Mouse (Mus musculus) neural tube, embryonic 11.5 days (tissue): Measurements from ENCODE around the gene Arhgap20. TPM values are rescaled to one million over a fixed set of nuclear protein-coding genes. Genes with fewer than 3 reads are reported as not detected.

Experiments
- ATAC-seq: fragments of 200-750 bp; cut with Nextera tagmentation; 2 replicates; pipeline ENCODE4 v1.8.0; 2017; ENCODE audit warnings: moderate number of reproducible peaks, mild to moderate bottlenecking, moderate TSS enrichment, moderate library complexity; ENCODE audit not compliant: insufficient read depth, low FRiP score, low TSS enrichment
- DNase-seq: peaks from one replicate; pipeline ENCODE4 v3.0.0-alpha.2; 2015; ENCODE audit warnings: low spot score
- H3K27ac ChIP-seq: fragments of 300-500 bp; sonication (generic); 2 replicates; pipeline ENCODE4 v1.5.1; 2014; ENCODE audit warnings: low read depth, mild to moderate bottlenecking, low read length
- H3K27me3 ChIP-seq: fragments of 300-500 bp; sonication (generic); 2 replicates; pipeline ENCODE4 v1.6.1; 2014; ENCODE audit warnings: mild to moderate bottlenecking, low read length, mixed read lengths; ENCODE audit not compliant: control insufficient read depth, insufficient read depth
- H3K36me3 ChIP-seq: fragments of 300-500 bp; sonication (generic); 2 replicates; pipeline ENCODE4 v1.6.1; 2014; ENCODE audit warnings: mild to moderate bottlenecking, low read length, moderate library complexity, mixed read lengths; ENCODE audit not compliant: control insufficient read depth, insufficient read depth
- H3K4me1 ChIP-seq: fragments of 300-500 bp; sonication (generic); 2 replicates; pipeline ENCODE4 v1.6.1; 2014; ENCODE audit warnings: low read length, mixed read lengths; ENCODE audit not compliant: control insufficient read depth, insufficient read depth
- H3K4me2 ChIP-seq: fragments of 300-500 bp; sonication (generic); 2 replicates; pipeline ENCODE4 v1.6.1; 2014; ENCODE audit warnings: low read depth, mild to moderate bottlenecking, moderate library complexity
- H3K4me3 ChIP-seq: fragments of 300-500 bp; sonication (generic); 2 replicates; pipeline ENCODE4 v1.5.1; 2014; ENCODE audit warnings: low read depth, low read length
- H3K9ac ChIP-seq: fragments of 300-500 bp; sonication (generic); 2 replicates; pipeline ENCODE4 v1.6.1; 2014; ENCODE audit warnings: mild to moderate bottlenecking, low read length
- H3K9me3 ChIP-seq: fragments of 300-500 bp; sonication (generic); 2 replicates; pipeline ENCODE4 v1.6.1; 2016; ENCODE audit warnings: low read length; ENCODE audit not compliant: control insufficient read depth
- WGBS: fragments of 180-500 bp; shearing (Covaris S2); extraction: QIAGEN DNeasy Blood & Tissue Kit; methylation state at CpG from one replicate; pipeline ENCODE4 v1.1.7; 2014; 5-methylcytosine and 5-hydroxymethylcytosine counted together
- polyA plus RNA-seq: library from polyadenylated mRNA; unstranded; fragments of >200 nt; fragmentation: Nextera tagmentation; extraction: Ambion mirVana; gene quantifications from 2 replicates; pipeline ENCODE4 v1.2.1, GENCODE M21; 2014

Arhgap20 gene
- polyA plus RNA-seq = 7.1 and 7.7 TPM in 2 replicates

DNA sequence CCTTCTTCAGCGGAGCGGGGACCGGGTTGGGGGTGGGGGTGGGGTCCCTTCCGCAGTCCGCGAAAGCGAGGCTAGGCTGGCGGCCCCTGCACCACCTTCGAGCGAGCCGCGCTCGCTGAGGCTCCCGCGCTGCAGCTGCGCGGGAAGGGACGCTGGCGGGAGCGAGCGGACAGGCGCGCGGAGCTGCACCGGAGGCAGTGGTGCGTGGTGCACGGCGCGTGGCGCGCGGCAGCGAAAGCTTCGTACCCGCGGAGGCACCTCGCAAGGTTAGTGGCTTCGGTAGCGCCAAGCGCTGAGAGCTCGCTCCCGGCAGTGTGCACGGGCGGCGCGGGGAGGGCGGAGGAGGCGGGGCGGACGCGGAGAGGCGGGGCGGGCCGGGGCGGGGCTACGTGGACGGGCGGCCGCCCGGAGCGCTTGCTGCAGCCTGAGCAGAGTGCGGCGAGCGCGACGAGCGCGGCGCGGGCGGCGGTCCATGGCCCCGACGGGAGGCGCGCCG lies at the start of gene Arhgap20:
Arhgap20 (plus strand) TSS at position 417 of the 496 bp plus-strand sequence.
- Histone ChIP-seq H3K4me2 (peak within 1 kb of the TSS; percentile 74), H3K9me3 (no peaks in the 10 kb centered on the region), H3K27me3 (peaks cover 5% of the 10 kb centered on the region; the same call in 1 of the 2 replicates), H3K4me3 (peak within 1 kb of the TSS; percentile 67), H3K4me1 (peaks cover 4% of the 10 kb centered on the region; the same call in 1 of the 2 replicates), H3K9ac (peak within 1 kb of the TSS; percentile 65), H3K27ac (peak within 1 kb of the TSS; percentile 61), H3K36me3 (no peaks in the 10 kb centered on the region)
- DNase-seq (peak; percentile 83), ATAC-seq (peak; percentile 89)
- under 1% methylated on average over 37 of the region's 77 CpGs for WGBS

DNA sequence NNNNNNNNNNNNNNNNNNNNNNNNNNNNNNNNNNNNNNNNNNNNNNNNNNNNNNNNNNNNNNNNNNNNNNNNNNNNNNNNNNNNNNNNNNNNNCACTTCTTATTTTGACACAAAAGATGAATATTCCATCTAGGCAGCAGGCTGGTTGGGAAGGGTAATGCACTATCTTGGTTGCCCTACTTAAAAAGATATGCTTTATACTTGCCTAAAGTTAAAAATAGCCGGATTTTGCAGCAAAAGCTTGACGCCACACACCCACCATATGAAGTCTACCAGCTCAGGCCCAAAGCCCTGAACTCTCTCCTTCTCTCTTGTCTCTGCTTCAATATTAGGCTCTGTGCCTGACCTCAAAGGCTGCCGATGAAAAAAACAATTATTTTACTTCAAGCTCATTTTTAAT lies 46.3 kb upstream of the Arhgap20 start:
- Histone ChIP-seq H3K27me3 (no peaks in the 10 kb centered on the region), H3K4me1 (no peaks in the 10 kb centered on the region), H3K9ac (no peak overlapping the region), H3K27ac (no peak overlapping the region), H3K4me3 (no peak overlapping the region), H3K36me3 (no peaks in the 10 kb centered on the region), H3K9me3 (no peaks in the 10 kb centered on the region), H3K4me2 (no peak overlapping the region)
- WGBS = 90% methylated on average over 3 of the region's 3 CpGs
- ATAC-seq = no peak
- DNase-seq = no peak

DNA sequence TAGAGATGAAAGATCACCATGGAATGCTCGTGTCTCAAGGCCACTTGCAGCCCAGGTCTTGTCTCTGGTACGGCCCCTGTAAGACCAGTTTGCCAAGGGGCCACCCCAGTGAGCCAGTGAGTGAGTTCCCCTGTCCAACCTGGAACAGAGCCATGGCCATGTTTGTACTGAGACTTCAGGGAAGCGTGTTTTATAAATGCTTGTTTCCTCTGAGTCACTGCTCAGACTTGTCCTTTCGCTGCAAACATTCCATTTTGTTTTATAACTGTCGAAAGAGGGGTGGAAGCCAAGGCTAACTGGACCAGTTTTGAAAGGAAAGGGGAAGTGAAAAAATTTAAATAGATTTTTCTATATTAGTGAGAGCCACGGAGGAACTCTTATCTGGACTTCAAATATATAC lies 37.2 kb upstream of the Arhgap20 start:
- no peak for DNase-seq
- ATAC-seq = no peak
- no peak overlapping the region for H3K4me2 ChIP-seq
- H3K4me1 ChIP-seq = no peaks in the 10 kb centered on the region
- no peaks in the 10 kb centered on the region for H3K9me3 ChIP-seq
- WGBS = 70% methylated on average over 6 of the region's 6 CpGs
- no peaks in the 10 kb centered on the region for H3K27me3 ChIP-seq
- H3K9ac ChIP-seq = no peak overlapping the region
- H3K27ac ChIP-seq = no peak overlapping the region
- H3K36me3 ChIP-seq = no peaks in the 10 kb centered on the region
- no peak overlapping the region for H3K4me3 ChIP-seq

DNA sequence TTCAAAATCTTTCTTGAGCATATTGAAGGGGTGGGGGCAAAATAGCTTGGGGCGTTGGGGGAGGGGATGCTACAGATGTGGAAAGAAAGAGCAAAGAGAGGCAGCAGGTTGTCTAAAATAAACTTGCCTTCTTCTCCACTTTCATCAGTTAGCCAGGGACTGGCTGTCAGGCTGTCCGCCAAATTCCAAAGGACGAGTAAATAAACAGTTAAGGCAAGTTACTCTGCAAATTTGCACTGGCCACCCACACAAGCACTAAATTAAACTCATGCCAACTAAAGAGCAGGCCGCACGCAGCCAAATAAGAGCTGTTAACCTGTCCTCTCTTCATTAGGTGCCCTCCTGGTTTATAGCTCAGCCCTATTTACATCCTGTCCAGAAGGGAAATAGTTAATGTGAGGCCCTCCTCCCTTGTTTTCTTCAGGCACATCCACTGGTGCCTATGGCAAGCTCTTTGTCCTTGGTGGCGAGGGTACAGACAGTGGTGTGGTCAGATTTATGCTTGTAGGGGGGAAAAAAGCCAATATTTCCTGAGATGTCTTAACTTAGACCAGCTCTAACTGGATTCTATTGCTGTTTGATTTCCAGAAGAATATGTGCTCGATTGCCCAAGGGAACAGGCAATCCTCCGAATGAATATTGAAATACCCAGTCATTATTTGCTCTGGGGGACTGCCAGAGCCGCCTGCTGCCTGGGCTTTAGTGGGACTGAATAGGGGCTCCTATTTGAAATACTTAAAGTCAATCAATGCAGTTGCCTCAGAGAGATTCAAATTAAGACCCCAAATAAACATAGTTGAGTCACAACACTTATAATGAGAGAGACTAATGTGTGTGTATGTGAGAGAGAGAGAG lies 29.7 kb upstream of the Arhgap20 start:
- Histone ChIP-seq H3K27ac (no peak overlapping the region), H3K4me2 (no peak overlapping the region)
- WGBS = 51% methylated on average over 9 of the region's 9 CpGs

DNA sequence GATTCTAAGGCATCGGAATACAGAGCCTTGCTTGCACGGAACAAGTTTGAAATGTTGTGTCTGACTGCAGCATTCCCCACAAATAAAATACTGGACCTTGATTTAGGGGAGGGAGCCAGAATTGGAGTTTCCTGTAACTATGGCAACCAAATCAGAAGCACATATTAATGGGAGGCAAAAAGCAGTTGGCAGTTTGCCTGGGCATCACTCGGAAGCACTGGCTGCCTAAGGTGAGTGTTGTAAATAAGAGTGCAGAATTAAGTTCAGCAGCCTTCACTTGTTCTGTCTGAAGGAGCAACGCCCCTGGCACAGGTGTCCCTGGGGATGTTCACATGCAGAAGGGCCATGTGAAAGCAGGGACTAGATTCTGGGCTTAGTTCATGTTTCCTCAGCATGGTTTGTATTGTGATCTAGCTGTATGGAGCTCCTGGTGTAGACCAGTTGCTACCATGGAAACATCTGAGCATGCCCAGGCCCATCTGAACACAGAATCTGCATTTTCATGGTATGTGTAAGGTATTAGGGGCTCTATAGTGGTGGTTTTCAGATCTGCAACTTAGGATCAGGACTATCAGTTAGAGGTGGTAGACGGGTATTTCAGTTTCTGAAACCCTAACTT lies 28.3 kb upstream of the Arhgap20 start:
- no peaks in the 10 kb centered on the region for H3K9me3 ChIP-seq
- no peaks in the 10 kb centered on the region; the same call in 1 of the 2 replicates for H3K4me1 ChIP-seq
- H3K9ac ChIP-seq = no peak overlapping the region
- no peaks in the 10 kb centered on the region for H3K36me3 ChIP-seq
- ATAC-seq (no peak), DNase-seq (no peak)
- no peaks in the 10 kb centered on the region for H3K27me3 ChIP-seq
- 86% methylated on average over 5 of the region's 5 CpGs for WGBS
- no peak overlapping the region for H3K4me3 ChIP-seq
- no peak overlapping the region for H3K27ac ChIP-seq
- no peak overlapping the region for H3K4me2 ChIP-seq

More for the DNA sequence above, 29.7 kb upstream of the Arhgap20 start:
- Histone ChIP-seq H3K4me3 (no peak overlapping the region), H3K27me3 (no peaks in the 10 kb centered on the region), H3K4me1 (no peaks in the 10 kb centered on the region; the same call in 1 of the 2 replicates), H3K9ac (no peak overlapping the region), H3K9me3 (no peaks in the 10 kb centered on the region), H3K36me3 (no peaks in the 10 kb centered on the region)
- ATAC-seq (no peak), DNase-seq (peak; percentile 13)

DNA sequence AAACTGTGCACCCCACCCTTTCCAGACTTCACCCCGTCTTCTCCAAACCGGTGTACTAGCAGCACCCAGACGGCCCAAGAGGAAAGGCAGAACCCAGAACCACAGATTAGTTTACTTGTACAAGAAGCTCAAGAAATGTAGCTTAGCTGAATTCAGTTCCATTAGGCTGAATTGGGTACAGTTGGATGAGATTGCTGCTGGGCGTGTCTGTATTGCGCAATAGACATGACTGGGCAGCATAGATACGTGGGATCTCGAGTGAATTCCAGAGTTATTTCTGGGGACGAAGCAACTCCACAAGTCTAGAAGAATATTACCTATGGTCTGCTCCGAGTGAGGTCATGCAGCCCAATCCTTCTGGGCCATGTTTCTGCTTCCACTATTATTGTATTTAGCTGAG lies 26.8 kb upstream of the Arhgap20 start:
- no peak for ATAC-seq
- Histone ChIP-seq H3K27me3 (no peaks in the 10 kb centered on the region), H3K36me3 (no peaks in the 10 kb centered on the region), H3K27ac (no peak overlapping the region), H3K4me2 (no peak overlapping the region), H3K9ac (no peak overlapping the region), H3K4me3 (no peak overlapping the region), H3K9me3 (no peaks in the 10 kb centered on the region), H3K4me1 (no peaks in the 10 kb centered on the region; the same call in 1 of the 2 replicates)
- no peak for DNase-seq
- WGBS = 95% methylated on average over 9 of the region's 9 CpGs

DNA sequence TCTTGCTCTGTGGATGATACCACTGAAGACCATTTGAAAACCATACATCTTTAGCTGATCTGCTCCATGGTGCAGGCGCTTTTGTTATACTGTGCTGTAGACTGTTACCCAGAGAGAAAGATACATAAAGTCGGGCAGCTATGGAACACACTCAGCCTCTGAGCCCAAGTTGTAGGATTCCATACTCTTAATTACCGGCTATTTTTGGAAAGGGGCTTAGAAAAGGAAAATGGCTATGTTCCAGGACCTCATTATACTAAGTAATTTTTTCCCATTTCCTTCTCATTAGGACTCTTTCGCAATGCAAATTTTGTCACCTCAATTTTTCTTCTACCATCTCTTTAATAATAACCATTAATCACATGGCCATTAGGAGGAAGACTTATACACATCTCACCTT lies 25.3 kb upstream of the Arhgap20 start:
- no peak for DNase-seq
- H3K27ac ChIP-seq = no peak overlapping the region
- no peak overlapping the region for H3K9ac ChIP-seq
- no peaks in the 10 kb centered on the region for H3K36me3 ChIP-seq
- H3K4me2 ChIP-seq = no peak overlapping the region
- 92% methylated on average over 4 of the region's 4 CpGs for WGBS
- H3K4me3 ChIP-seq = no peak overlapping the region
- H3K9me3 ChIP-seq = no peaks in the 10 kb centered on the region
- H3K27me3 ChIP-seq = no peaks in the 10 kb centered on the region
- H3K4me1 ChIP-seq = no peaks in the 10 kb centered on the region; the same call in 1 of the 2 replicates
- ATAC-seq = no peak

DNA sequence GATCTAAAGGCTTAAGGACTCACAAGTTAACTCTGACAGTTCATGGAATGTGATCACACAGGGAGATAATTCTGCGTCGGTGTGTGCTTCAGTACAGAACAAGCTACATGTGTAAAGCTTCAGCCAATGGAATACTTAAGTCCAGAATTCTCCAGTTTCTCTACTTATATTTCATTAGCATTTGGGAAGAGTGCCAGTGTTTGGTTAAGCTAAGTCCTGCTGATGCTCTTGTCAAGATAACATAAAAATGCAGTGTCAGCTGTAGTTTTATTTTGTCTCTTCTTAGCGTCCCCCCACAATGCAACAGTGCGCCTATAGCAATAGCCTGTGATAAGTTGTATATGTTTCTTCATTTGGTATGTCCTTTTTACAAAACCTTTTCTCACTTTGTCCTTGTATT lies 15.0 kb upstream of the Arhgap20 start:
- no peak for DNase-seq
- Histone ChIP-seq H3K9ac (no peak overlapping the region), H3K27me3 (no peaks in the 10 kb centered on the region), H3K27ac (no peak overlapping the region), H3K9me3 (no peaks in the 10 kb centered on the region), H3K4me3 (no peak overlapping the region), H3K36me3 (no peaks in the 10 kb centered on the region), H3K4me2 (no peak overlapping the region), H3K4me1 (no peaks in the 10 kb centered on the region)
- 82% methylated on average over 4 of the region's 4 CpGs for WGBS
- ATAC-seq = no peak
